Mouse (Mus musculus) adrenal gland, postnatal 25 days (tissue): ENCODE data around the gene Gm3020. TPM values are rescaled to one million over a fixed set of nuclear protein-coding genes. Genes with fewer than 3 reads are reported as not detected.
"Not testable (repeated sequence)": the region's sequence is repeated elsewhere in the genome, so short reads cannot be mapped to it uniquely, and the experiment has no call there.

Source experiments
- DNase-seq: peaks from one replicate; pipeline ENCODE4 v3.0.0; 2021; ENCODE audit warnings: mixed read lengths
- long read RNA-seq: library from polyadenylated mRNA; stranded (forward); transcript quantifications from one replicate; pipeline ENCODE4 v2.0.0, GENCODE M21; 2021
- total RNA-seq: library from RNA; stranded (reverse); gene quantifications from 2 replicates; pipeline ENCODE4 v1.2.3, GENCODE M21; 2021

Gene Gm3020
- total RNA-seq, result 0.43 and 0.71 TPM in 2 replicates
- long read RNA-seq, result 0 reads

DNA sequence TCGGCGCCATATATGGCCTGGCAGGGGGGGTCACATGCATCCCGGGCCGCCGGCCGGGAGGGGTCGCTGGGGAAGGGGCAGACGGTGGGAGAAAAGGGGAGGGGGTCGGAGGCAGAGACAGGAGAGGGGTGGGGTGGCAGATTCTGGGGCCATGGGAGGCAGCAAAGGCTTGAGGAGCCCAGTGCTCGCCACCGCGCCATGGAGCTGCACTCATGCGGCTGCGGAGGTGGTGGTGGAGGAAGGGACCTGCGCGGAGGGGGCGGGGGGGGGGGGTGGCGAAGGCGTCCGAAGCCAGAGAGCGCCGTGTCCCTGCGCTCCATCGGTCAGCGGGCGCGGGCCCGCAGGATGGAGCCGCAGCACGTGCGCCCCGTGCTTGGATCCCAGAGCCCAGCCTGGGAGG lies at the start of gene Gm3020:
Gene Gm3020, plus strand, starts transcription at position 301 of the 400 bp plus-strand sequence.
- not testable (repeated sequence) for DNase-seq

DNA sequence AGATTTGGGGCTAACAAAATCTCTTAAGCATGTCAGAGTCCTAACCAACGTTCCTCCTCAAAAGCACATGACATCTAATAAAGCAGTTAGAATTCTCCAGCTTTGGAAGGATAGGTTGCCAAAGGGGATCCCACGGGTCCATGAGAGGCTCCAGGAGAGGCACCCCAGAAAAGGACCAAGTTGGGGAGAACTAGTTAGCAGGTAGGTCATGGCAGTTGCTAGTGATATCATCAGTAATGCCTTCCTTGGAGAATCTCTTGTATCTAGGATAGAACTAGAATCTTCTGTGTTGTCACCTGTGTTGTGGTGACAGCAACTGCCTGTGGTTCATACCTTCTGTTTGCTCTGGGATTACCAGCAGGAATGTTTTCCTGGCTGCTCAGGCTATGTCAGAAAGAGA lies 17.6 kb upstream of the Gm3020 start, which contains the start of gene Gm3012:
Gene Gm3012, plus strand, starts transcription at position 301 of the 400 bp plus-strand sequence.
- not testable (repeated sequence) for DNase-seq

DNA sequence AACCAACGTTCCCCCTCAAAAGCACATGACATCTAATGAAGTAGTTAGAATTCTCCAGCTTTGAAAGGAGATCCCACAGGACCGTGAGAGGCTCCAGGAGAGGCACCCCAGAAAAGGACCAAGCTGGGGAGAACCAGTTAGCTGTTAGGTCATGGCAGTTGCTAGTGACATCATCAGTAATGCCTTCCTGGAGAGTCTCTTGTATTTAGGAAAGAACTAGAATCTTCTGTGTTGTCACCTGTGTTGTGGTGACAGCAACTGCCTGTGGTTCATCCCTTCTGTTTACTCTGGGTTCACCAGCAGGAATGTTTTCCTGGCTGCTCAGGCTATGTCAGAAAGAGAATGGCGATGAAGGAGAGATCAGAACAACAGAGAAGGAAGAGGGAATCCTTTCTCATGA lies 36.7 kb downstream of the Gm3020 start, which contains the start of gene Gm3043:
Gene Gm3043, plus strand, starts transcription at position 301 of the 400 bp plus-strand sequence.
- not testable (repeated sequence) for DNase-seq

Other genes starting within 250 kb of the Gm3020 start
- gene Gm10409, start 239.4 kb upstream of the Gm3020 start, total RNA-seq, result 0.43 and 0.71 TPM in 2 replicates
- not detected in 2 replicates for gene Gm3005, start 223.9 kb upstream of the Gm3020 start, total RNA-seq
- gene Gm10408, start 202.7 kb upstream of the Gm3020 start, total RNA-seq, result not detected in 2 replicates
- not detected in 2 replicates for gene Gm3012, start 17.5 kb upstream of the Gm3020 start, total RNA-seq
- gene Gm3043, start 36.8 kb downstream of the Gm3020 start, total RNA-seq, result not detected in 2 replicates
- not detected in 2 replicates for gene Gm3002, start 158.0 kb downstream of the Gm3020 start, total RNA-seq
- gene Gm3033, start 194.2 kb downstream of the Gm3020 start, total RNA-seq, result not detected in 2 replicates
- not detected in 2 replicates for gene Gm2916, start 232.1 kb downstream of the Gm3020 start, total RNA-seq